Mouse (Mus musculus): Measurements from ENCODE around the gene Atp1a4.

DNA sequence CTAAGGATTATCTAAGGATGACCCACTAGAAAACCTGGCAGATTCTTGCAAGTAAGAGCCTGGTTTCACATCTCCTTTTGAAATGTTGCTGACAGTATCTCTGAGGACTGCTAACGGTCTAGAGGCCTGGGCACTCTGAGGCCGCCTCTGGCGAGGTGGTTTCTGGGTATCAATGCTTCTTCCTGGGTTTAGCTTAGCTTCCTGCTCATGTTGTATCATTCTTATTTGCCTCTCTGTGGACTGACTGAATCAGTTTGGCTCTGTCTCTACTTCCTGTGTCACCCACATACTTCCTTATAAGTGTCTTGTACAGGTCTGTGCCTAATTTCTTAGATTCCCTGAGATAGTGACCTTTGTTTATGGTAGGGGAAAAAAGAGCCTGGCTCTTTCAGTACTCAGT lies 19.0 kb upstream of the Atp1a4 start:
- TF ChIP-seq CTCF (conservative IDR thresholded peaks at IDR 0.05; ENCODE audit: low read length) (no peak), NANOG (IDR thresholded peaks at IDR 0.05; ENCODE audit: borderline replicate concordance, low read length) (no peak)
